Mouse (Mus musculus): ENCODE data around the gene Iqsec1. TPM values are rescaled to one million over a fixed set of nuclear protein-coding genes. Genes with fewer than 3 reads are reported as not detected.

Iqsec1 gene
- polyA plus RNA-seq, 1 experiment from 2014 or later = 17.4 TPM

GRCm38 (mm10) chr6:90745401-90746198, 242.9 kb downstream of the Iqsec1 start:
- DNase-seq (ENCODE audit: low spot score) (no peak), ATAC-seq (ENCODE audit: low read depth) (no peak)
- Histone ChIP-seq H3K4me3 (ENCODE audit: low read depth, low read length) (no peak overlapping the region), H3K4me2 (ENCODE audit: low read depth, low read length) (no peak overlapping the region), H3K27me3 (replicated peaks; ENCODE audit: control insufficient read depth, insufficient read depth, low read length) (no peaks in the 10 kb centered on the region), H3K27ac (replicated peaks; ENCODE audit: low read depth, low read length) (no peak overlapping the region), H3K9me3 (ENCODE audit: control insufficient read depth, low read length) (no peaks in the 10 kb centered on the region), H3K36me3 (ENCODE audit: control insufficient read depth, insufficient read depth, low read length) (no peaks in the 10 kb centered on the region), H3K4me1 (ENCODE audit: control insufficient read depth, insufficient read depth, low read length) (0 out of 2 replicates have a peak, but pooled peaks cover 3% of the 10 kb centered on the region), H3K9ac (ENCODE audit: low read depth, low read length) (no peak overlapping the region)
- WGBS = 84% methylated on average over 3 of the region's 3 CpGs

GRCm38 (mm10) chr6:90742453-90742852, 246.0 kb downstream of the Iqsec1 start:
- H3K9me3 ChIP-seq (ENCODE audit: control insufficient read depth, low read length) = no peaks in the 10 kb centered on the region
- H3K27me3 ChIP-seq (replicated peaks; ENCODE audit: control insufficient read depth, insufficient read depth, low read length) = no peaks in the 10 kb centered on the region
- no peaks in the 10 kb centered on the region for H3K4me1 ChIP-seq (ENCODE audit: control insufficient read depth, insufficient read depth, low read length)
- no peak overlapping the region for H3K27ac ChIP-seq (replicated peaks; ENCODE audit: low read depth, low read length)
- ATAC-seq (ENCODE audit: low read depth) (no peak), DNase-seq (ENCODE audit: low spot score) (no peak)
- no peak overlapping the region for H3K9ac ChIP-seq (ENCODE audit: low read depth, low read length)
- no peak overlapping the region for H3K4me2 ChIP-seq (ENCODE audit: low read depth, low read length)
- WGBS = 50% methylated on average over 1 of the region's 1 CpGs
- H3K4me3 ChIP-seq (ENCODE audit: low read depth, low read length) = no peak overlapping the region
- H3K36me3 ChIP-seq (ENCODE audit: control insufficient read depth, insufficient read depth, low read length) = no peaks in the 10 kb centered on the region

- Histone ChIP-seq H3K4me2 (ENCODE audit: low read depth, low read length) (no peak overlapping the region), H3K9me3 (ENCODE audit: control insufficient read depth, low read length) (no peaks in the 10 kb centered on the region), H3K27me3 (replicated peaks; ENCODE audit: control insufficient read depth, insufficient read depth, low read length) (no peaks in the 10 kb centered on the region), H3K4me3 (ENCODE audit: low read depth, low read length) (no peak overlapping the region), H3K36me3 (ENCODE audit: control insufficient read depth, insufficient read depth, low read length) (no peaks in the 10 kb centered on the region), H3K4me1 (ENCODE audit: control insufficient read depth, insufficient read depth, low read length) (peaks cover 4% of the 10 kb centered on the region), H3K27ac (replicated peaks; ENCODE audit: low read depth, low read length) (no peak overlapping the region), H3K9ac (ENCODE audit: low read depth, low read length) (no peak overlapping the region)
- 89% methylated on average over 5 of the region's 5 CpGs for WGBS
- DNase-seq (ENCODE audit: low spot score) (no peak), ATAC-seq (ENCODE audit: low read depth) (no peak)
Observed at GRCm38 (mm10) chr6:90741717-90742116, 246.8 kb downstream of the Iqsec1 start.

GRCm38 (mm10) chr6:90741056-90741420, 247.4 kb downstream of the Iqsec1 start:
- Histone ChIP-seq H3K36me3 (ENCODE audit: control insufficient read depth, insufficient read depth, low read length) (no peaks in the 10 kb centered on the region), H3K4me2 (ENCODE audit: low read depth, low read length) (no peak overlapping the region), H3K27ac (replicated peaks; ENCODE audit: low read depth, low read length) (no peak overlapping the region), H3K9ac (ENCODE audit: low read depth, low read length) (no peak overlapping the region), H3K4me1 (ENCODE audit: control insufficient read depth, insufficient read depth, low read length) (peaks cover 6% of the 10 kb centered on the region), H3K27me3 (replicated peaks; ENCODE audit: control insufficient read depth, insufficient read depth, low read length) (no peaks in the 10 kb centered on the region), H3K9me3 (ENCODE audit: control insufficient read depth, low read length) (no peaks in the 10 kb centered on the region), H3K4me3 (ENCODE audit: low read depth, low read length) (no peak overlapping the region)
- ATAC-seq (ENCODE audit: low read depth) (no peak), DNase-seq (ENCODE audit: low spot score) (no peak)
- WGBS = 73% methylated on average over 4 of the region's 4 CpGs

GRCm38 (mm10) chr6:90740348-90741055, 248.0 kb downstream of the Iqsec1 start:
- H3K9me3 ChIP-seq (ENCODE audit: control insufficient read depth, low read length) = no peaks in the 10 kb centered on the region
- H3K4me2 ChIP-seq (ENCODE audit: low read depth, low read length) = no peak overlapping the region
- no peaks in the 10 kb centered on the region for H3K27me3 ChIP-seq (replicated peaks; ENCODE audit: control insufficient read depth, insufficient read depth, low read length)
- H3K4me3 ChIP-seq (ENCODE audit: low read depth, low read length) = no peak overlapping the region
- no peaks in the 10 kb centered on the region for H3K36me3 ChIP-seq (ENCODE audit: control insufficient read depth, insufficient read depth, low read length)
- H3K27ac ChIP-seq (replicated peaks; ENCODE audit: low read depth, low read length) = no peak overlapping the region
- DNase-seq (ENCODE audit: low spot score) (no peak), ATAC-seq (ENCODE audit: low read depth) (no peak)
- 75% methylated on average over 4 of the region's 4 CpGs for WGBS
- no peak overlapping the region for H3K9ac ChIP-seq (ENCODE audit: low read depth, low read length)
- H3K4me1 ChIP-seq (ENCODE audit: control insufficient read depth, insufficient read depth, low read length) = peaks cover 10% of the 10 kb centered on the region

- ATAC-seq (ENCODE audit: low read depth) (peak; percentile 83), DNase-seq (ENCODE audit: low spot score) (peak; percentile 95)
- peak overlapping the region; percentile 82 for H3K4me3 ChIP-seq (ENCODE audit: low read depth, low read length)
- no peaks in the 10 kb centered on the region for H3K27me3 ChIP-seq (replicated peaks; ENCODE audit: control insufficient read depth, insufficient read depth, low read length)
- H3K36me3 ChIP-seq (ENCODE audit: control insufficient read depth, insufficient read depth, low read length) = no peaks in the 10 kb centered on the region
- peak overlapping the region; percentile 79; the same call in 1 of the 2 replicates for H3K9ac ChIP-seq (ENCODE audit: low read depth, low read length)
- H3K4me2 ChIP-seq (ENCODE audit: low read depth, low read length) = peak overlapping the region; percentile 75
- H3K4me1 ChIP-seq (ENCODE audit: control insufficient read depth, insufficient read depth, low read length) = peaks cover 10% of the 10 kb centered on the region
- under 1% methylated on average over 12 of the region's 12 CpGs for WGBS
- no peaks in the 10 kb centered on the region for H3K9me3 ChIP-seq (ENCODE audit: control insufficient read depth, low read length)
- H3K27ac ChIP-seq (replicated peaks; ENCODE audit: low read depth, low read length) = 0 out of 2 replicates have a peak overlapping the region, but pooled peaks have one; percentile 33
Observed at GRCm38 (mm10) chr6:90737376-90737775, 251.1 kb downstream of the Iqsec1 start.

- ATAC-seq (ENCODE audit: low read depth) = peak; percentile 60
- Histone ChIP-seq H3K27me3 (replicated peaks; ENCODE audit: control insufficient read depth, insufficient read depth, low read length) (no peaks in the 10 kb centered on the region), H3K4me1 (ENCODE audit: control insufficient read depth, insufficient read depth, low read length) (peaks cover 10% of the 10 kb centered on the region), H3K36me3 (ENCODE audit: control insufficient read depth, insufficient read depth, low read length) (no peaks in the 10 kb centered on the region), H3K9me3 (ENCODE audit: control insufficient read depth, low read length) (no peaks in the 10 kb centered on the region), H3K4me3 (ENCODE audit: low read depth, low read length) (peak overlapping the region; percentile 82), H3K27ac (replicated peaks; ENCODE audit: low read depth, low read length) (peak overlapping the region; percentile 33; the same call in 1 of the 2 replicates), H3K4me2 (ENCODE audit: low read depth, low read length) (peak overlapping the region; percentile 75), H3K9ac (ENCODE audit: low read depth, low read length) (peak overlapping the region; percentile 79)
- WGBS = under 1% methylated on average over 35 of the region's 52 CpGs
- peak; percentile 57 for DNase-seq (ENCODE audit: low spot score)
Observed at GRCm38 (mm10) chr6:90736691-90737245, 251.7 kb downstream of the Iqsec1 start.

- no peaks in the 10 kb centered on the region for H3K9me3 ChIP-seq (ENCODE audit: control insufficient read depth, low read length)
- peak overlapping the region; percentile 82 for H3K4me3 ChIP-seq (ENCODE audit: low read depth, low read length)
- peaks cover 10% of the 10 kb centered on the region for H3K4me1 ChIP-seq (ENCODE audit: control insufficient read depth, insufficient read depth, low read length)
- peak overlapping the region; percentile 79 for H3K9ac ChIP-seq (ENCODE audit: low read depth, low read length)
- peak; percentile 51 for ATAC-seq (ENCODE audit: low read depth)
- no peak overlapping the region; the same call in 1 of the 2 replicates for H3K27ac ChIP-seq (replicated peaks; ENCODE audit: low read depth, low read length)
- H3K36me3 ChIP-seq (ENCODE audit: control insufficient read depth, insufficient read depth, low read length) = no peaks in the 10 kb centered on the region
- WGBS = 2% methylated on average over 28 of the region's 69 CpGs
- no peaks in the 10 kb centered on the region for H3K27me3 ChIP-seq (replicated peaks; ENCODE audit: control insufficient read depth, insufficient read depth, low read length)
- H3K4me2 ChIP-seq (ENCODE audit: low read depth, low read length) = peak overlapping the region; percentile 75
- DNase-seq (ENCODE audit: low spot score) = peak; percentile 64
Observed at GRCm38 (mm10) chr6:90736074-90736672, 252.3 kb downstream of the Iqsec1 start.

All from embryonic facial prominence, embryonic 14.5 days (tissue).